ENCODE assay signal across 15 mouse cellular contexts in the genomic region with DNA sequence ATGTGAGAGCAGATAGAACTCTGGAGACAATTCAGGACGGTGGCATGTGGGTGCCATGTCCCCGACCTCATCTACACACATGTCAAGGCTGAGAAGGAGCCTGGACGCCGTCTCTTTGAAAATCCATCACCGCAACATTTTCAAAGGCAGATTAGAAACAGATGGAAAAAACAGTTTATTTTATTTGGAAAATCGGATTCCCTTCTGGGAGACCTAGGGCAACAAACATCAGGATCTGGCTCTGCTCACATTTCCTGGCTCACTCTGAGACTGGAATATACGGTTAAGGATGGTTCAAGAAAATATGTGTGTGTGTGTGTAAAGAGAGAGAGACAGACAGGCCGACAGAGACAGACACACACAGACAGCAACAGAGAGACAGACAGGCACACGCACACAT.
"Had no signal": no experiment of that assay in that cellular context is flagged by ENCODE, and none has a peak within 500 bp of the region (broad histone marks: within the 10 kb centered on the region; RNA-seq: fewer than 3 reads in every experiment).

No protein-coding gene starts in this region.

- H3K4me1 ChIP-seq: midbrain, embryonic 15.5 days had no signal

- H3K36me3 ChIP-seq: kidney, embryonic 15.5 days; liver, embryonic 15.5 days; midbrain, embryonic 15.5 days; neural tube, embryonic 13.5 days; stomach, embryonic 15.5 days had no signal

- H3K9me3 ChIP-seq: kidney, embryonic 15.5 days; liver, embryonic 15.5 days; midbrain, embryonic 15.5 days; neural tube, embryonic 13.5 days; stomach, embryonic 15.5 days had no signal

- DNase-seq: kidney, adult 2 months; kidney, postnatal 14 days; left cerebral cortex, postnatal 4 days; lung, adult 2 months; right cerebral cortex, postnatal 14 days; thymus, postnatal 36 days had no signal

- H3K9ac ChIP-seq: kidney, embryonic 15.5 days; liver, embryonic 15.5 days; midbrain, embryonic 15.5 days; neural tube, embryonic 13.5 days; stomach, embryonic 15.5 days had no signal

- ATAC-seq: intestine, embryonic 16.5 days; lung, postnatal 0 days; midbrain, embryonic 15.5 days had no signal

- H3K27me3 ChIP-seq: kidney, embryonic 15.5 days; liver, embryonic 15.5 days; midbrain, embryonic 15.5 days; neural tube, embryonic 13.5 days; stomach, embryonic 15.5 days had no signal

- H3K4me2 ChIP-seq: kidney, embryonic 15.5 days; liver, embryonic 11.5 days; liver, embryonic 15.5 days; midbrain, embryonic 15.5 days; neural tube, embryonic 13.5 days; stomach, embryonic 15.5 days had no signal

- H3K4me3 ChIP-seq: kidney, embryonic 15.5 days; liver, embryonic 15.5 days; midbrain, embryonic 15.5 days; neural tube, embryonic 13.5 days; stomach, embryonic 15.5 days had no signal

- H3K27ac ChIP-seq: kidney, embryonic 15.5 days; liver, embryonic 15.5 days; macrophage; midbrain, embryonic 15.5 days; neural tube, embryonic 13.5 days; stomach, embryonic 15.5 days had no signal
